Mouse (Mus musculus): ENCODE data around the gene Tmem252.
A peak's percentile ranks its signal among the peaks of the same experiment; 100 is the strongest.

The Tmem252 gene

GRCm38 (mm10) chr19:24724362-24724761 is 50.6 kb downstream of the Tmem252 start:
- DNase-seq (ENCODE audit: low spot score in 2 of 2) = no peak

GRCm38 (mm10) chr19:24730661-24731060 is 56.9 kb downstream of the Tmem252 start:
- DNase-seq (ENCODE audit: low spot score in 2 of 2) = peak; percentile 40 to 51

Data from right cerebral cortex, postnatal 10 days (tissue).